Mouse (Mus musculus) kidney, embryonic 14.5 days (tissue): ENCODE measurements around the gene Gm10097. TPM values are rescaled to one million over a fixed set of nuclear protein-coding genes. Genes with fewer than 3 reads are reported as not detected.

Experiments
- ATAC-seq: fragments of 200-750 bp; cut with Nextera tagmentation; 2 replicates; pipeline ENCODE4 v1.8.0; 2017; ENCODE audit warnings: moderate number of reproducible peaks, mild to moderate bottlenecking, moderate TSS enrichment, moderate library complexity; ENCODE audit not compliant: low FRiP score, low TSS enrichment
- H3K27ac ChIP-seq: fragments of 300-500 bp; sonication (generic); 2 replicates; pipeline ENCODE4 v1.5.1; 2014; ENCODE audit warnings: low read depth, mild to moderate bottlenecking, low read length, moderate library complexity, mixed read lengths
- H3K27me3 ChIP-seq: fragments of 300-500 bp; sonication (generic); 2 replicates; pipeline ENCODE4 v1.6.1; 2014; ENCODE audit warnings: mild to moderate bottlenecking, low read length; ENCODE audit not compliant: control insufficient read depth, insufficient read depth
- H3K36me3 ChIP-seq: fragments of 300-500 bp; sonication (generic); 2 replicates; pipeline ENCODE4 v1.6.1; 2014; ENCODE audit warnings: low read length, mixed read lengths; ENCODE audit not compliant: control insufficient read depth, insufficient read depth
- H3K4me1 ChIP-seq: fragments of 300-500 bp; sonication (generic); 2 replicates; pipeline ENCODE4 v1.6.1; 2014; ENCODE audit warnings: low read length, mixed read lengths; ENCODE audit not compliant: control insufficient read depth, insufficient read depth
- H3K4me2 ChIP-seq: fragments of 300-500 bp; sonication (generic); replicated peaks from 2 replicates; pipeline ENCODE4 v1.6.1; 2014; ENCODE audit warnings: low read depth, mild to moderate bottlenecking, low read length
- H3K4me3 ChIP-seq: fragments of 300-500 bp; sonication (generic); 2 replicates; pipeline ENCODE4 v1.5.1; 2014; ENCODE audit warnings: mild to moderate bottlenecking, low read length
- H3K9ac ChIP-seq: fragments of 300-500 bp; sonication (generic); 2 replicates; pipeline ENCODE4 v1.6.1; 2014; ENCODE audit warnings: low read depth, mild to moderate bottlenecking, low read length, moderate library complexity
- H3K9me3 ChIP-seq: fragments of 300-500 bp; sonication (generic); 2 replicates; pipeline ENCODE4 v1.6.1; 2016; ENCODE audit warnings: low read length; ENCODE audit not compliant: control insufficient read depth
- WGBS: fragments of 180-500 bp; shearing (Covaris S2); extraction: QIAGEN DNeasy Blood & Tissue Kit; methylation state at CpG from one replicate; pipeline ENCODE4 v1.1.7; 2014; 5-methylcytosine and 5-hydroxymethylcytosine counted together
- polyA plus RNA-seq: library from polyadenylated mRNA; unstranded; fragments of >200 nt; fragmentation: Nextera tagmentation; extraction: Ambion mirVana; gene quantifications from 2 replicates; pipeline ENCODE4 v1.2.1, GENCODE M21; 2014

The Gm10097 gene
- polyA plus RNA-seq, 1 experiment from 2014 or later = 0.22 TPM

DNA sequence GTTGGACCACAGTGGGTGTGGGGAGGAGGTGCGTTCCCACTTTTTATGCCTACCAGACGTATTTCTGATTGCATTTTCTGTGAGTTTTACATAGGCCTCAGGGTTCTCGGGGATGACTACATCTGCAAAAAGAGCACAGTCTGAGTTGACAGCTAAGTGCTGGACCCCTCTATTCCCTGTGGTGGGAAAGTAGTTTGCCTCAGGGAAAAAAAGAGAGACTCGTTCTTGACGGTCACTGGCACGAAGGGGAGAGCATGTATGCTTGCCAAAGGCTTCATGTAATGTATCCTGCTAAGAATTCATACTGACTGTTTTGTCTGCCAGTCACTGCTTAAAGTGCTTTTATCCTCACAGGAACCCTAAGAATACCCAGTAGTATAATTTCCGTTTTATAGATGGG lies 23.8 kb upstream of the Gm10097 start:
- Histone ChIP-seq H3K36me3 (no peaks in the 10 kb centered on the region; the same call in 1 of the 2 replicates), H3K27ac (no peak overlapping the region), H3K4me3 (no peak overlapping the region), H3K9me3 (0 out of 2 replicates have a peak, but pooled peaks cover 2% of the 10 kb centered on the region), H3K4me1 (no peaks in the 10 kb centered on the region), H3K27me3 (no peaks in the 10 kb centered on the region), H3K9ac (no peak overlapping the region), H3K4me2 (no peak overlapping the region)
- ATAC-seq = no peak
- WGBS = 80% methylated on average over 7 of the region's 7 CpGs

DNA sequence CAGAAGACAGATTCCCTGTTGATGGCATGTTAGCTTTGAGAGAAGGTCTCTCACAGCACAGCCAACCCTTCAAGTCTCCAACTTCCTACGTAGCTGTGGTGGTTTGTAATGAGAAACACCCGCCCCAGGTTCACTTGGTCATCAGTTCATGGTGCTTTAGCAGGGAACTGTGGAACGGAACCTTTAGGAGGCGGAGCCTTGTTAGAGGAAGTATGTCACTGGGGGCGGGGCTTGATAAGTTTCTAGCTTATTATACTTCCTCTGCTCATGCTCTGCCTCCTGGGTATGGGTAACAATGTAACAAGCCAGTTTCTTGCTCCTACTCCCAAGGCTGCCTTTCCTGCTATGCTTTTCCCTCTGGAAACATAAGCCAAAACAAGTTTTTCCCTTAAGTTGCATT lies 23.3 kb upstream of the Gm10097 start:
- H3K9me3 ChIP-seq = no peaks in the 10 kb centered on the region
- H3K9ac ChIP-seq = no peak overlapping the region
- 87% methylated on average over 5 of the region's 5 CpGs for WGBS
- no peaks in the 10 kb centered on the region for H3K27me3 ChIP-seq
- no peak overlapping the region for H3K4me3 ChIP-seq
- H3K4me2 ChIP-seq = no peak overlapping the region
- ATAC-seq = no peak
- H3K27ac ChIP-seq = no peak overlapping the region
- H3K4me1 ChIP-seq = no peaks in the 10 kb centered on the region
- H3K36me3 ChIP-seq = no peaks in the 10 kb centered on the region; the same call in 1 of the 2 replicates

DNA sequence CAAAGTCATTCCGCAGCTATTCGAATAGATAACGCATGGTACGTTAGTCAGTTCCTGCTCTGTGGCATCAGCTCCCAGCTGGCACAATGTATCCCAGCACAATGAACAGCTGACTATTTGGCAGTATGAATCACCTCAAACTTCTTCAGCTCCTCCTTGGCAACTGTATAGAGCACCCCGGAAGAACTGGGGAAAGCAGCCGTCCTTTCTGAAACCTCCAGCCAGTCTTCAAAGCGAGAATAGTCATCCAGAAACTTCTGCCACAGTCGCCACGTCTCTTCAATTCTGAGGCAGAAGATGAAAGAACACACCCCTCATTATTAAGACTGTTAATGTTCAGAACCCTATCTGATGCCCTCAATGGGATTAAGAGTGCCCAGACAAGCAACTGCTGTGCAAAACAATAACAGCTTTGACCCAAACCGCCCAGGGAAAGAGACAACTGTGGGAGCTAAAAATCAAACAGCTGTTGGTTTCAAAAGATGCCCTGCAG lies 12.7 kb upstream of the Gm10097 start:
- no peaks in the 10 kb centered on the region for H3K9me3 ChIP-seq
- 91% methylated on average over 10 of the region's 10 CpGs for WGBS
- H3K4me2 ChIP-seq = no peak overlapping the region
- no peak overlapping the region for H3K4me3 ChIP-seq
- ATAC-seq = no peak
- H3K36me3 ChIP-seq = no peaks in the 10 kb centered on the region
- H3K4me1 ChIP-seq = no peaks in the 10 kb centered on the region
- H3K9ac ChIP-seq = no peak overlapping the region
- H3K27ac ChIP-seq = no peak overlapping the region
- no peaks in the 10 kb centered on the region for H3K27me3 ChIP-seq

DNA sequence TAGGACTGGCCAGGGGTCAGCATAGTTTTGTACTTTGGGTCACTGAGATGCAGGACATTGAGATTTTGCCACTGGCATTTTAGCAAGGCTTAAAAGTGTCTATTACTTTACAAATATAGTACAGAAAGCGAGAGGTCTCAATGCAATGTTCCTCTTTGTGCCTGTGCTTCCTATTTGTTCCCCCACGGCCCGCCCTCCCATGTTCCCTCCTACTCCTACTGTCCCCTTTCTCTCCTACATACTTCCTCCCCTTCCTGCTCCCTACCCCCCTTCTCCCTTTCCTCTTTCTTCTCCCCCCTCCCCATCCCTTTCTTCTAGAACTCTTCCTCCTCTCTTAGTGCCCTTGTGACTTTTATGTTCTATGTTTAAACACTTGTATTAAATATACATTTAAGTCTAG lies 12.1 kb upstream of the Gm10097 start:
- Histone ChIP-seq H3K27ac (no peak overlapping the region), H3K4me2 (no peak overlapping the region), H3K36me3 (no peaks in the 10 kb centered on the region), H3K4me1 (no peaks in the 10 kb centered on the region), H3K9ac (no peak overlapping the region), H3K4me3 (no peak overlapping the region), H3K9me3 (no peaks in the 10 kb centered on the region), H3K27me3 (no peaks in the 10 kb centered on the region)
- ATAC-seq = no peak
- 74% methylated on average over 3 of the region's 3 CpGs for WGBS

DNA sequence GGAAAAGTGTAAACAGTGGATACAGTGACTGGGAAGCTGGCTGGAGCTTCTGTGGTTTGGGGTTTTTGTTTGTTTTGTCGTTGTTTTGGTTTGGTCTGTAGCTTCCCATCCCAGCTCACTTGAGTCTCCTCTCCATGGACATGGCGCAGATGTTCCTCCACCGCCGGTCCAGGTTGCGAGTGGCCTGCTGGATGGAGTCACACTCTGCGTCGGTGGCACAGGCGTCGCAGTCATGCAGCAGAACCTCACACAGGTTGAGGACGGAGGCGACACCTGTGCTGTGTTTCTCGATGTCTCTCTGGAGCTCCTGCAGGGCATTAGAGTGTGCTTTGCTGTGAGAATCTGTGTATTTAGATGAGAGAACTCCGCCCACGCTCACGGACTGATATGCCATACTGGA lies 11.3 kb upstream of the Gm10097 start:
- Histone ChIP-seq H3K9me3 (no peaks in the 10 kb centered on the region), H3K4me1 (no peaks in the 10 kb centered on the region), H3K36me3 (no peaks in the 10 kb centered on the region), H3K4me2 (no peak overlapping the region), H3K27me3 (no peaks in the 10 kb centered on the region), H3K9ac (no peak overlapping the region), H3K27ac (no peak overlapping the region), H3K4me3 (no peak overlapping the region)
- no peak for ATAC-seq
- 92% methylated on average over 15 of the region's 15 CpGs for WGBS

DNA sequence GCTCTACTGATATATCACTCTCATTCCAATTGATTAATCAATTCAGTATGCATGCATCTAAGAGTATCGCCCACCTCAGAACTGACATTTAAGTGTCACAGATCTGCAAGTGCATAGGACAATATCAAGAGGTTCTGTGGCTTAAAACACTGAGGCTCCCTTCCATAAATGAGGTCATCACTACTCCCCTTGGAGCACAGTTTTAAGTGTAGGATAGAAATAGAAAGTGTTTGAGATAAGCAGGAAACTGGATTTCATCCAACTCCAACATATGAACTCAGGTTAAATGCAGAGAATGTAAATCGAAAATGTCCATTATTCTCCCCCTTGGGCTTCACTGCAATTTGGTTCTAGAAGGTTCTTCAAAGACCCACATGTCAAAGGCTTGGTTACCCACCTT lies 10.1 kb upstream of the Gm10097 start:
- 76% methylated on average over 2 of the region's 2 CpGs for WGBS
- H3K4me1 ChIP-seq = no peaks in the 10 kb centered on the region
- ATAC-seq = no peak

DNA sequence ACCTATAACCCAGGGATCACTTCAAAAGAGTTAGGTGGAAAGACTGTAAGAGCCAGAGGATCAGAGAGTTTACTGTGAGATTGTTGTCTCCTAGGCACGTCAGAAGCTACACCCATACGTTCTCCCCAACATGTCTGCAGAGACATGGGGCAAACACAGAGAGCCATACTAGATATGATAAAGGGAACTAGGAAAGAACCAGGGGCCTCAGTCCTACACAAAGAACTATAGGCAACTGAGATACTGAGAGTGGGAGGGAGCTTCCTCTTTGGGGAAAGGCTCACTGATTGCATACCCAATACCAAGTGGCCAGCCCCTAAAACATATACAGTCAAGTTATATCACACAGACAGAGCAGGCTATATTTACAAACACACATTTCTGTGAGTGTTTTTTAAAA lies 9.0 kb upstream of the Gm10097 start:
- Histone ChIP-seq H3K9me3 (no peaks in the 10 kb centered on the region), H3K4me1 (no peaks in the 10 kb centered on the region), H3K36me3 (no peaks in the 10 kb centered on the region), H3K4me3 (no peak overlapping the region), H3K9ac (no peak overlapping the region), H3K4me2 (no peak overlapping the region), H3K27me3 (no peaks in the 10 kb centered on the region), H3K27ac (no peak overlapping the region)
- ATAC-seq = no peak
- 73% methylated on average over 2 of the region's 2 CpGs for WGBS

More for the DNA sequence above, 10.1 kb upstream of the Gm10097 start:
- H3K27ac ChIP-seq = no peak overlapping the region
- H3K4me2 ChIP-seq = no peak overlapping the region
- H3K9ac ChIP-seq = no peak overlapping the region
- H3K36me3 ChIP-seq = no peaks in the 10 kb centered on the region
- no peak overlapping the region for H3K4me3 ChIP-seq
- H3K9me3 ChIP-seq = no peaks in the 10 kb centered on the region
- H3K27me3 ChIP-seq = no peaks in the 10 kb centered on the region

DNA sequence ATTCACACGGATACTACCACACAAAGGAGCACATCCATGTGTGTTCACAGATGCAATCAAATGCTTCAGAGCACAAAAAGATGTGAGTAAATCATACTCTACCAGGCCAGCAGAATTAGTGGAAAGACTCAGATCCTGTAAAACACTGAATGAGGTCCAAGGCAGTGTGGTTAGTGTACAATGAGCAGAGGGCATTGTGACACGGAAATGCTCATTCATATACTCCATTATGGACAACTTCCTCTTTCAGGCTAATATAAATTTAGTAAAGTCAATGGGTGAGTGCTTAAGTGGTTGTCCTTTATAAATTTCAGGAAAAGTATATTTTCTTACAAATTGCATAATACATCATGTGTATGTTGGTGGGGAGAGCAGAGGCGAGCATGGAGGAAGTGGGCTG lies 1.9 kb upstream of the Gm10097 start:
- Histone ChIP-seq H3K36me3 (no peaks in the 10 kb centered on the region), H3K9ac (no peak overlapping the region), H3K4me1 (no peaks in the 10 kb centered on the region), H3K27ac (no peak overlapping the region), H3K9me3 (no peaks in the 10 kb centered on the region), H3K4me3 (no peak overlapping the region), H3K27me3 (no peaks in the 10 kb centered on the region), H3K4me2 (no peak overlapping the region)
- WGBS = 82% methylated on average over 3 of the region's 3 CpGs
- no peak for ATAC-seq

DNA sequence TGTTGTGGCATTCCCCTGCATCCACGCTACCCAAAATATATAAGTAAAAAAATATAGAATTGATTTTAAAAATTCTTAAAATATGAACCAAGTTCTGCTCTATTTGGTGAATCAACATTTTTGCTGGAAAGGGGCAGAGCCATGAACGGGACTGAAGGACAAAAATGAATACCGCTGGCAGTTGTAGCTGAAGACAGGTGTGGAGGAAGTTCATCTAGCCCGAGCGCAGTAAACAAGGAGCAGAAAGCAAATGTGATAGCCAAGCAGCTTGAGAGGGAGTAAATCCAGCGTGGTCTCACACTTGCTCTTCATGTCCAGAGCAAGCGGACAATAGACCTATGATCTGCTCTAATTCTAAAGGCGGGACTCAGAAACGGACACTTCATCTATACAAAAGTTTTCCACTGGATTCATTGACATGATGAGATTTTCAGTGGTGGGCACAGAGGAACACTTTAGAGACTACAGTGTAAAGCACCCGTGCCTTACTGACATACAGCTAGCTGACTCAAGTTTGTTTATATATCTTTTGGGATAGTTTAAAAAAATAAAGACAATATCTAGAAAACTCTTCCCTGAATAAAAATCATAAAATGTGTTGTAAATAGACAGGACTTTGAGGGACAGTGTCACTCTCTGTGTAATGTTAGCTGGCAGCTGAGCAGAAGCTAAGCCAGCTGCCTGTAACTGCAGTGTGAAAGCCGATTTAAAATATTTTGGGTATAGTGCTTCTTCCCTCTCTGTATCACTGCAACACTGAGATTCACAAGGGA lies 1.4 kb downstream of the Gm10097 start:
- no peak for ATAC-seq
- Histone ChIP-seq H3K36me3 (no peaks in the 10 kb centered on the region), H3K4me1 (no peaks in the 10 kb centered on the region), H3K9ac (no peak overlapping the region), H3K9me3 (no peaks in the 10 kb centered on the region), H3K4me3 (no peak overlapping the region), H3K27me3 (no peaks in the 10 kb centered on the region), H3K4me2 (no peak overlapping the region), H3K27ac (no peak overlapping the region)
- 93% methylated on average over 11 of the region's 11 CpGs for WGBS
